Mouse (Mus musculus) intestine, postnatal 0 days (tissue): ENCODE data around the gene Hif3a. TPM values are rescaled to one million over a fixed set of nuclear protein-coding genes. Genes with fewer than 3 reads are reported as not detected.
A peak's percentile ranks its signal among the peaks of the same experiment; 100 is the strongest.

Experiments used
- ATAC-seq: fragments of 200-750 bp; cut with Nextera tagmentation; 2 replicates; pipeline ENCODE4 v1.8.0; 2017; ENCODE audit warnings: mild to moderate bottlenecking, moderate TSS enrichment, moderate library complexity
- H3K27ac ChIP-seq: fragments of 300-500 bp; sonication (generic); 2 replicates; pipeline ENCODE4 v1.5.1; 2014; ENCODE audit warnings: mild to moderate bottlenecking, low read depth, low read length, moderate library complexity
- H3K27me3 ChIP-seq: fragments of 300-500 bp; sonication (generic); replicated peaks from 2 replicates; pipeline ENCODE4 v1.6.1; 2014; ENCODE audit warnings: low read length, mixed read lengths; ENCODE audit not compliant: control insufficient read depth, insufficient read depth
- H3K36me3 ChIP-seq: fragments of 300-500 bp; sonication (generic); 2 replicates; pipeline ENCODE4 v1.6.1; 2014; ENCODE audit warnings: mild to moderate bottlenecking, moderate library complexity; ENCODE audit not compliant: control insufficient read depth, insufficient read depth
- H3K4me1 ChIP-seq: fragments of 300-500 bp; sonication (generic); replicated peaks from 2 replicates; pipeline ENCODE4 v1.6.1; 2014; ENCODE audit warnings: antibody characterized with exemption, low read length, mixed read lengths; ENCODE audit not compliant: control insufficient read depth, insufficient read depth
- H3K4me2 ChIP-seq: fragments of 300-500 bp; sonication (generic); replicated peaks from 2 replicates; pipeline ENCODE4 v1.6.1; 2014; ENCODE audit warnings: low read depth, mild to moderate bottlenecking, moderate library complexity
- H3K4me3 ChIP-seq: fragments of 300-500 bp; sonication (generic); 2 replicates; pipeline ENCODE4 v1.5.1; 2014; ENCODE audit warnings: low read depth, low read length
- H3K9ac ChIP-seq: fragments of 300-500 bp; sonication (generic); 2 replicates; pipeline ENCODE4 v1.6.1; 2014; ENCODE audit warnings: mild to moderate bottlenecking, low read depth, low read length
- H3K9me3 ChIP-seq: fragments of 300-500 bp; sonication (generic); 2 replicates; pipeline ENCODE4 v1.6.1; 2016; ENCODE audit warnings: mixed run types; ENCODE audit not compliant: control insufficient read depth
- CTCF ChIP-seq: sonication (generic); IDR thresholded peaks from 2 replicates; pipeline ENCODE4 v1.5.1; 2016; ENCODE audit warnings: low read depth, mild to moderate bottlenecking, control low read depth, antibody characterized with exemption, moderate library complexity
- WGBS: fragments of 180-500 bp; shearing (Covaris S2); extraction: QIAGEN DNeasy Blood & Tissue Kit; methylation state at CpG from one replicate; pipeline ENCODE4 v1.1.7; 2014; 5-methylcytosine and 5-hydroxymethylcytosine counted together
- polyA plus RNA-seq: library from polyadenylated mRNA; unstranded; fragments of >200 nt; fragmentation: Nextera tagmentation; extraction: Ambion mirVana; gene quantifications from 2 replicates; pipeline ENCODE4 v1.2.1, GENCODE M21; 2015

Gene Hif3a
- polyA plus RNA-seq, 1 experiment from 2014 or later: 18.4 TPM

DNA sequence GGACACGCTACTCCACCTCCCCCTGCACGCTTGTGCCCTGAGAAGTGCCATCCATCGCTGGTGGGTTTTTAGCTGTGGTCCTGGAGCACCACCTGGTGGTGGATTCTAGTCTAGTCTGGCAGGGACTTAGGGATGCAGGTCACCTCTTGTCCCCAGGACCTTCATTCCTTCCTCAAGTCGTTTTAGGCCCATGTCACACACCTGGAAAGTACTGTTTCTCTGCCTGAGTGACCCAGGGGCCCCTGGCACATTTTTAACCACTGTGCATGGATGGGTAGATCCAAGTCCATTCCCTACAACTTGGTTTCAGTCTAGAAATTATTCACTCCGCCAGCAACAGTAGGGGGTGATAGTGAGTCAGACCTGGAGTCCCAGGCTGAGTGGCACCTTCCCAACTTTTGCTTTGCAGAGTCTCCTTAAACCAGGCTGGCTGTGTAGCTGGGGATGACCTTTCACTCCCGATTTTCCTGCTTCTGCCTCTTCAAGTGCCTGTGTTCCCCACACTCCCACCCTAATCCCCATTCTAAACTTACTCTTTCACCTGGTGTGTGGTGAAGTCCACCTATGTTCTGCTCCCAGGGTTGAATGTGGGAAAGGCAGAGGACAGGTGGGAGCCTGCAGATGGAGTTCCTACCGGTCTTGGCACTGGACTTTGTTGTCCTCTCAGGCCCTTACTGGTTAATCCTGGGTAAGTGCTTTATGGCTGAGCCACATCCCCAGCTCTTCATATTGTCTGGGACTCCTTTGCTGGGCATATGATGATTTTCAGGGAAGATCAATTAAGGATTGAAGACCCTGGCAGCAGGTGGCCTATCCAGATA is 59.6 kb downstream of the Hif3a start:
- Histone ChIP-seq H3K36me3 (peaks cover 44% of the 10 kb centered on the region), H3K27ac (peak overlapping the region; percentile 82), H3K4me2 (no peak overlapping the region), H3K9me3 (no peaks in the 10 kb centered on the region), H3K27me3 (no peaks in the 10 kb centered on the region), H3K9ac (no peak overlapping the region), H3K4me3 (no peak overlapping the region), H3K4me1 (peaks cover 12% of the 10 kb centered on the region; the same call in 1 of the 2 replicates)
- ATAC-seq: peak; percentile 61
- 8% methylated on average over 7 of the region's 7 CpGs for WGBS
- peak; percentile 90 for TF ChIP-seq CTCF

DNA sequence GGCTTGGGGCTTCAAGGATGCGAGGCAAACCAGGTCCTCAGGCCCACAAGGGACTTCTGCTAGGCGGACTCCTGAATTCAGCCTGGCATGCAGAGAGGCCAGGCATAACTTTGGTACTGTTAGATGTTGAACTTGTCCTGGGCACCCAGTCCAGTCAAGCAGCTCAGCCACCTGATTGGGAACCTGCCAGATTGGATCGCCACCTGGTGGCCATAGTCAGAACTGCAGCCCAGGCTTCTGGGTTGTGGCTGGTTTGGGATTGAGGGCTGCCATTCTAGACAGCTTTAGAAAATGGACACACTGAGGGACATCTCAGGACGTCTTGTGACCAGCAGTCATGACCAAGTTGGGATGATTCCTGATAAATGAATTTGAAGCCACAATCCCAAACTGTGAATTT is 62.6 kb downstream of the Hif3a start:
- TF ChIP-seq CTCF: peak; percentile 97
- no peak for ATAC-seq
- no peaks in the 10 kb centered on the region for H3K9me3 ChIP-seq
- H3K4me2 ChIP-seq: no peak overlapping the region
- H3K4me1 ChIP-seq: peaks cover 12% of the 10 kb centered on the region; the same call in 1 of the 2 replicates
- WGBS: 32% methylated on average over 4 of the region's 4 CpGs
- no peak overlapping the region for H3K4me3 ChIP-seq
- no peaks in the 10 kb centered on the region for H3K27me3 ChIP-seq
- no peak overlapping the region for H3K9ac ChIP-seq
- peaks cover 16% of the 10 kb centered on the region for H3K36me3 ChIP-seq
- H3K27ac ChIP-seq: no peak overlapping the region

DNA sequence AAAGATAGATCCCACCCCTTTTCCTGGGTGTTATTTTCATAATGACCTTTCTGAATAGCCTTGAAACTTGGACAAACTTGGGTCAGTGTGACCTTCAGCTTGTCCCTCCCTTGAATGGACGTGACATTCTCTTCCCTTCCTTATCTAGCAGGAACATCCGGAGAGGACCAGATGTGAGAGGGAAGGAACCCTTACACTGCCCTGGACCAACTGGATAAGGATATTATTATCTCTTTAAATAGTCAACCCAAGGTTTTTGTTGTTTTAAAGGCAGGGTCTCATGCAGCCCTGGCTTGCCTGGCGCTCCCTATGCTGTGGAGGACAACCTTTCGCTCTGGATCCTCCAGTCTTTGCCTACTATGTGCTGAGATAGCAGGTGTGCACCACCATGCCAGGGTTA is 63.0 kb downstream of the Hif3a start:
- Histone ChIP-seq H3K36me3 (peaks cover 13% of the 10 kb centered on the region), H3K9ac (no peak overlapping the region), H3K27ac (no peak overlapping the region), H3K9me3 (no peaks in the 10 kb centered on the region), H3K4me3 (no peak overlapping the region), H3K27me3 (no peaks in the 10 kb centered on the region), H3K4me1 (peaks cover 10% of the 10 kb centered on the region; the same call in 1 of the 2 replicates), H3K4me2 (no peak overlapping the region)
- ATAC-seq: no peak
- no peak for TF ChIP-seq CTCF
- 57% methylated on average over 4 of the region's 4 CpGs for WGBS

DNA sequence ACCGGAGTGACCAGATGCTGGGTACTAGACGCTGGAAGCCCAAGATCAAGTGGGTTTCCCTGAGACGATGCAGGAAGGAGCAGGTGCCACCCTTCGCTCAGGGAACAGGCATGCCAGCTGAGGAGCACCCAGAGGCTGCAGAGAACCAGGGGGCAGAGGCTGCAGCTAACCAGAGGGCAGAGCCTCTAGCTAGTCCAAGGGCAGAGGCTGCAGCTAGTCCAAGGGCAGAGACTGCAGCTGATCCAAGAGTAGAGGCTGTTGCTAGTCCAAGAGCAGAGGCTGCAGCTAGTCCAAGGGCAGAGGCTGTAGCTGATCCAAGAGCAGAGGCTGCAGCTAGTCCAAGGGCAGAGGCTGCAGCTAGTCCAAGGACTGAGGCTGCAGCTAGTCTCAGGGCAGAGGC is 66.9 kb downstream of the Hif3a start:
- Histone ChIP-seq H3K9me3 (no peaks in the 10 kb centered on the region), H3K4me2 (peak overlapping the region; percentile 68), H3K36me3 (peaks cover 3% of the 10 kb centered on the region; the same call in 1 of the 2 replicates), H3K4me3 (peak overlapping the region; percentile 45), H3K27me3 (no peaks in the 10 kb centered on the region), H3K27ac (no peak overlapping the region), H3K4me1 (0 out of 2 replicates have a peak, but pooled peaks cover 7% of the 10 kb centered on the region), H3K9ac (no peak overlapping the region)
- ATAC-seq: no peak
- 69% methylated on average over 4 of the region's 4 CpGs for WGBS
- no peak for TF ChIP-seq CTCF

DNA sequence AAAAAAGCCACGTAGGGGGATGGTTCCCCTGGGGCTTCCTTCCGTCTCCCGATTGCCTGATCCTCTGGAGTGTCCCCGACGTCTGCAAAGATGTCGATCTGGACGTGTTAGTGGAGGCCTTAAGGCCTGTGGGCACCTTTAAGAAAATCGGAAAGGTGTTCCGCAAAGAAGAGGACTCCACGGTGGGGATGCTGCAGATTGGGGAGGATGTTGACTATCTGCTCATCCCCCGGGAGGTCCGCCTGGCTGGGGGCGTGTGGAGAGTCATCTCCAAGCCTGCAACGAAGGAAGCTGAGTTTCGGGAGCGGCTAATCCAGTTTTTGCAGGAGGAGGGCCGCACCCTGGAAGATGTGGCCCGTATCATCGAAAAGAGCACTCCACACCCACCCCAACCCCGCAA is 67.8 kb downstream of the Hif3a start:
- ATAC-seq: 0 out of 2 replicates have a peak, but pooled peaks have one; percentile 3
- Histone ChIP-seq H3K9me3 (no peaks in the 10 kb centered on the region), H3K36me3 (no peaks in the 10 kb centered on the region), H3K4me1 (0 out of 2 replicates have a peak, but pooled peaks cover 7% of the 10 kb centered on the region), H3K27ac (peak overlapping the region; percentile 58; the same call in 1 of the 2 replicates), H3K27me3 (no peaks in the 10 kb centered on the region), H3K4me2 (peak overlapping the region; percentile 68), H3K9ac (peak overlapping the region; percentile 61), H3K4me3 (peak overlapping the region; percentile 45)
- TF ChIP-seq CTCF: no peak
- WGBS: 4% methylated on average over 20 of the region's 20 CpGs

DNA sequence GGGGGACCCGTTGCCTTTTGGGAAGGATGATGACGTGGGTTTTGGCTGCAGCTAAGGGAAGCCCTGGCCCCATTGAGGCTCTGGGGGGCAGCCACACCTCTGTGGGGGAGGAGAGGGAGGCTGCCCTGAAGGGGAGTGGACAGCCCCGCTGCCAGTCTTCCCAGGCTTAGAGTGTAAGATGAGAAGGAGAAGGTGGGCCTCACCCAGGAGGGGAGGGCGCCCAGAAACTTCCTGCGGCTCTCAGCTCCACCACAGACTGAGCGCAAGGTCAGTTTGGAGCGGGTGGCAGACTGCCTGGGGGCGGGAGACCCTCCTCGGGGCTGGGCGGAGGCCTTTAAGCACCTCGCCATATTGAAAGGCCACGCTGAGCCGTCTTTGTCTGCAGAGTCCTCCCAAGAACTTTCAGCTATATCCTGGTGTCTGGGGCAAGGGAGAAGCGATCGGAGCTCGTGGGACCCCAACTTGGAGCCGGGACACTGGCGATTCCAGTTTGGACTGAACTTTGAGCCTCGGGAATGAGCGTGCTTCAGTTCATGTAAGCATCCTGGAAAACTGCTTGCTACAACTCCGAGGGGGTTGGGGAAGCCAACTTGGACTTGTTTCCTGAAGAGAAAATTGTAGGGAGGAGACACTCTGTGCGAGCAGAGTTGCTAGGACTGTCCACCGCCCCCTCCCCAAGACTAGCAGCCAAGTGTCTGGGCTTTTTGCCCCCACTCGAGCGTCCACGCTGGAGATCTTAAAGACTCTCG is 68.4 kb downstream of the Hif3a start:
- Histone ChIP-seq H3K4me3 (peak overlapping the region; percentile 45), H3K4me1 (0 out of 2 replicates have a peak, but pooled peaks cover 7% of the 10 kb centered on the region), H3K9ac (peak overlapping the region; percentile 61), H3K4me2 (peak overlapping the region; percentile 68), H3K27ac (peak overlapping the region; percentile 58), H3K9me3 (no peaks in the 10 kb centered on the region), H3K36me3 (no peaks in the 10 kb centered on the region), H3K27me3 (no peaks in the 10 kb centered on the region)
- 2% methylated on average over 27 of the region's 27 CpGs for WGBS
- peak; percentile 47 for ATAC-seq
- TF ChIP-seq CTCF: no peak
